ENCODE assay signal across 8 mouse cellular contexts in the genomic region with DNA sequence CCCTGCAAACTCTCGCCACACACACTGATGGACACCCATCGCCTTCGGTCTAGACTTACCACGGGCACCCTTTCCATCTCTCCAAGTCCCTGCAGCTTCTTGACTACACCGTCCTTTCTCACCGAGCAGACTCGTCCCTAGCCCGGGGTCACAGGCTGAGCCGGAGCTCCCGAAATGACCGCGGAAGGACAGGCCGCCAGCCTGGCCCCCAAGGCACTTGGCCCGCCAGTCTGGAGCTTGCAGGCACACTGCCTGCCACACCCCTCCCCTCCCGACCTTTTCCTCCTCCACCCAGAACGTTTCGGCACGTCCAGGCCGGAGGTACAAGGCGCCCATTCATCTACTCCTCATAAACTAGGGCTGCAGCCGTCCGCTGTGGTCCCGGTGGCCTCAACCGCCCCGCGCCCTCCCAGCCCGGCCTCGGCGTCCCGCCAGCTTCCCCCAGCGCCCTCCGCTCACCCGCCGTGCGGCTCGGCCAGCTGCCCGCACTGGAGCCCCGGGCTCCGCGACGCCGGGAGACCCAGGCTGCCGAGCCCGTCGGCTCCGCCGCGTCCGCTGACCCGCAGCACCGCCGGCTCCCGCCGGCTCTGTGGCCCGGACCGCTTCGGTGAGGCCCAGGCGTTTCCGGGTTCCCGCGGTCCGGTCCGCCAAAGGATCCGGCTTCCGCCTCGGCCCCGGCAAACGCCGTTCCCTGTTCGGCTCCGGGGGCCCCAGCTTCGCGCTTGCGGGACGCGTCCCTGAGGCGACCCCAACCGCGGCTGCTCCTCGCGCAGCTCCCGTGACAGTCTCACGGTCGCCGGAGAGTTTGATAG. TPM values are rescaled to one million over a fixed set of nuclear protein-coding genes. Genes with fewer than 3 reads are reported as not detected.
DNase-seq lines count a peak whose midpoint lies in the region; ATAC-seq and TF ChIP-seq lines count a peak whose summit lies in the region.

No protein-coding gene starts in this region.

- H3K9ac ChIP-seq in kidney, embryonic 15.5 days = peak overlapping the region; percentile 92

- peaks cover 14% of the 10 kb centered on the region for H3K4me1 ChIP-seq in bone marrow macrophage, adult 2 months (ENCODE audit: control insufficient read depth, insufficient read depth, low read length)
- H3K4me1 ChIP-seq in embryonic fibroblast, embryonic 13.5 days (ENCODE audit: control insufficient read depth, insufficient read depth, low read length) = peaks cover 3% of the 10 kb centered on the region; the same call in 1 of the 2 replicates
- peaks cover 28% of the 10 kb centered on the region for H3K4me1 ChIP-seq in heart, embryonic 10.5 days
- H3K4me1 ChIP-seq in kidney, embryonic 15.5 days = peaks cover 14% of the 10 kb centered on the region

- H3K9me3 ChIP-seq in heart, embryonic 10.5 days = no peaks in the 10 kb centered on the region
- H3K9me3 ChIP-seq in kidney, embryonic 15.5 days (replicated peaks) = no peaks in the 10 kb centered on the region

- H3K4me2 ChIP-seq in kidney, embryonic 15.5 days = peak overlapping the region; percentile 87

- DNase-seq in 416B (ENCODE audit: low read depth) = peak; percentile 65
- DNase-seq in heart, embryonic 10.5 days (ENCODE audit: low spot score) = peak; percentile 87
- peak; percentile 85 for DNase-seq in liver
- DNase-seq in monocyte, adult 2 months (ENCODE audit: low read depth in 1 of 2, low spot score in 2 of 2) = peak; percentile 44 to 68
- DNase-seq in spleen, postnatal 14 days (ENCODE audit: low spot score in 2 of 2) = peak; percentile 57 to 74

- H3K27me3 ChIP-seq in heart, embryonic 10.5 days (ENCODE audit: insufficient read depth, poor library complexity, severe bottlenecking) = no peaks in the 10 kb centered on the region
- no peaks in the 10 kb centered on the region for H3K27me3 ChIP-seq in kidney, embryonic 15.5 days

- H3K36me3 ChIP-seq in heart, embryonic 10.5 days = peaks cover 2% of the 10 kb centered on the region; the same call in 1 of the 2 replicates
- H3K36me3 ChIP-seq in kidney, embryonic 15.5 days = no peaks in the 10 kb centered on the region

- TF ChIP-seq CTCF in bone marrow macrophage, adult 2 months (IDR thresholded peaks at IDR 0.05; ENCODE audit: low read depth, low read length) = no peak
- no peak for TF ChIP-seq CTCF in embryonic fibroblast, embryonic 13.5 days (IDR thresholded peaks at IDR 0.05; ENCODE audit: borderline replicate concordance, insufficient read depth, low read length)

- peak; percentile 91 for ATAC-seq in kidney, embryonic 15.5 days (replicated peaks; ENCODE audit: low FRiP score)

- H3K27ac ChIP-seq in bone marrow macrophage, adult 2 months (ENCODE audit: insufficient read depth, low read depth, low read length) = 0 out of 2 replicates have a peak overlapping the region, but pooled peaks have one; percentile 19
- H3K27ac ChIP-seq in embryonic fibroblast, embryonic 13.5 days (ENCODE audit: insufficient read depth, low read length) = peak overlapping the region; percentile 41; the same call in 1 of the 2 replicates
- peak overlapping the region; percentile 97 for H3K27ac ChIP-seq in heart, embryonic 10.5 days
- peak overlapping the region; percentile 88 for H3K27ac ChIP-seq in kidney, embryonic 15.5 days

- peak overlapping the region; percentile 97 for H3K4me3 ChIP-seq in bone marrow macrophage, adult 2 months (ENCODE audit: insufficient read depth, low read length)
- peak overlapping the region; percentile 96 for H3K4me3 ChIP-seq in embryonic fibroblast, embryonic 13.5 days (ENCODE audit: insufficient read depth, low read length)
- peak overlapping the region; percentile 99 for H3K4me3 ChIP-seq in heart, embryonic 10.5 days
- H3K4me3 ChIP-seq in kidney, embryonic 15.5 days (replicated peaks) = peak overlapping the region; percentile 99

- under 1% methylated on average over 85 of the region's 85 CpGs for WGBS in heart, embryonic 10.5 days
- under 1% methylated on average over 77 of the region's 85 CpGs for WGBS in kidney, embryonic 15.5 days

- peak; percentile 20; the same call in 1 of the 2 replicates for TF ChIP-seq POLR2A in bone marrow macrophage, adult 2 months (IDR thresholded peaks at IDR 0.05; ENCODE audit: borderline replicate concordance, low read depth, low read length)
- TF ChIP-seq POLR2A in embryonic fibroblast, embryonic 13.5 days (IDR thresholded peaks at IDR 0.05; ENCODE audit: low read depth, low read length) = peak; percentile 53; the same call in 1 of the 2 replicates

RNA-seq across cellular contexts. Expression of gene Slc35a3, which starts 0.8 kb away (rescaled TPM):
- polyA plus RNA-seq in bone marrow macrophage, adult 2 months (2012; ENCODE audit: insufficient read depth, insufficient read length, missing spikeins) = 22.8 and 24.1 TPM in 2 replicates
- polyA plus RNA-seq in embryonic fibroblast, embryonic 13.5 days (2011; ENCODE audit: insufficient read length, low read depth, missing spikeins) = 18.7 and 23.7 TPM in 2 replicates
- polyA plus RNA-seq in heart, embryonic 10.5 days (2016; fragmentation: Nextera tagmentation; extraction: Ambion mirVana) = 12.0 and 14.2 TPM in 2 replicates
- 15.9 and 16.4 TPM in 2 replicates for polyA plus RNA-seq in kidney, embryonic 15.5 days (2015; fragmentation: Nextera tagmentation; extraction: Ambion mirVana)

RNA-seq across cellular contexts. Expression of gene Gm43191, which starts 30.8 kb away (rescaled TPM):
- not detected in 2 replicates for polyA plus RNA-seq in bone marrow macrophage, adult 2 months (2012; ENCODE audit: insufficient read depth, insufficient read length, missing spikeins)
- polyA plus RNA-seq in embryonic fibroblast, embryonic 13.5 days (2011; ENCODE audit: insufficient read length, low read depth, missing spikeins) = not detected in 2 replicates
- polyA plus RNA-seq in heart, embryonic 10.5 days (2016; fragmentation: Nextera tagmentation; extraction: Ambion mirVana) = 0.59 TPM in 1 of 2 replicates, not detected in the other
- not detected in 2 replicates for polyA plus RNA-seq in kidney, embryonic 15.5 days (2015; fragmentation: Nextera tagmentation; extraction: Ambion mirVana)

RNA-seq across cellular contexts. Expression of gene Mfsd14a, which starts 49.4 kb away (rescaled TPM):
- 53.9 and 59.8 TPM in 2 replicates for polyA plus RNA-seq in bone marrow macrophage, adult 2 months (2012; ENCODE audit: insufficient read depth, insufficient read length, missing spikeins)
- polyA plus RNA-seq in embryonic fibroblast, embryonic 13.5 days (2011; ENCODE audit: insufficient read length, low read depth, missing spikeins) = 41.4 and 45.4 TPM in 2 replicates
- 72.3 and 73.9 TPM in 2 replicates for polyA plus RNA-seq in heart, embryonic 10.5 days (2016; fragmentation: Nextera tagmentation; extraction: Ambion mirVana)
- 88.9 and 96.9 TPM in 2 replicates for polyA plus RNA-seq in kidney, embryonic 15.5 days (2015; fragmentation: Nextera tagmentation; extraction: Ambion mirVana)

Comparison
In these comparisons a context has a peak if more than half of its experiments do, and no peak if none do; other contexts are left out.
1. Peak in every context shown above with its lines: DNase-seq, ATAC-seq, H3K4me3 ChIP-seq and H3K27ac ChIP-seq.
2. H3K27ac ChIP-seq: peak in every context shown above with its lines; median percentile 97 in heart, embryonic 10.5 days; 88 in kidney, embryonic 15.5 days; 41 in embryonic fibroblast, embryonic 13.5 days; 19 in bone marrow macrophage, adult 2 months.